Mouse (Mus musculus) spleen, adult 2 months (tissue): Measurements from ENCODE around the gene Thtpa. TPM values are rescaled to one million over a fixed set of nuclear protein-coding genes. Genes with fewer than 3 reads are reported as not detected.

ENCODE experiments used
- DNase-seq, 2 experiments: peaks; one replicate each; pipeline versions ENCODE4 v3.0.0 to v3.0.0-alpha.2; 2012 to 2021; ENCODE audit warnings: low spot score in 2 of 2, low read depth in 1 of 2
- H3K27ac ChIP-seq: fragments of 200-500 bp; 2 replicates; pipeline ENCODE4 v1.5.1; 2012; ENCODE audit warnings: low read length, inconsistent platforms; ENCODE audit not compliant: insufficient read depth
- H3K27me3 ChIP-seq: fragments of 200-500 bp; 2 replicates; pipeline ENCODE4 v1.6.1; 2012; ENCODE audit warnings: mild to moderate bottlenecking, moderate library complexity, low read length, inconsistent platforms; ENCODE audit not compliant: control insufficient read depth, insufficient read depth
- H3K36me3 ChIP-seq: fragments of 200-500 bp; 2 replicates; pipeline ENCODE4 v1.6.1; 2012; ENCODE audit warnings: mild to moderate bottlenecking, low read length, inconsistent platforms; ENCODE audit not compliant: control insufficient read depth, insufficient read depth
- H3K4me1 ChIP-seq: fragments of 200-500 bp; 2 replicates; pipeline ENCODE4 v1.6.1; 2011; ENCODE audit warnings: inconsistent platforms; ENCODE audit not compliant: control insufficient read depth, insufficient read depth, insufficient read length
- H3K4me3 ChIP-seq: fragments of 200-500 bp; 2 replicates; pipeline ENCODE4 v1.5.1; 2011; ENCODE audit warnings: mild to moderate bottlenecking, inconsistent platforms; ENCODE audit not compliant: insufficient read depth, insufficient read length; ENCODE audit errors: extremely low read depth
- CTCF ChIP-seq: fragments of 200-500 bp; IDR thresholded peaks from 2 replicates; pipeline ENCODE4 v1.5.1; 2011; ENCODE audit warnings: mild to moderate bottlenecking, inconsistent platforms; ENCODE audit not compliant: insufficient read depth, insufficient read length, insufficient replicate concordance; ENCODE audit errors: extremely low read depth
- POLR2A ChIP-seq: fragments of 200-500 bp; IDR thresholded peaks from 2 replicates; pipeline ENCODE4 v1.6.1; 2011; ENCODE audit warnings: low read depth, low read length, inconsistent platforms
- WGBS: fragments of 180-500 bp; shearing (Covaris S2); methylation state at CpG from one replicate; pipeline ENCODE4 v1.1.7; 2018; 5-methylcytosine and 5-hydroxymethylcytosine counted together
- polyA plus RNA-seq: library from polyadenylated mRNA; depleted of rRNA; stranded (reverse); fragments of >200 nt; gene quantifications from 2 replicates; pipeline ENCODE4 v1.2.3, GENCODE M21; 2012

Gene Thtpa
- polyA plus RNA-seq, 1 experiment: 4.4 TPM

DNA sequence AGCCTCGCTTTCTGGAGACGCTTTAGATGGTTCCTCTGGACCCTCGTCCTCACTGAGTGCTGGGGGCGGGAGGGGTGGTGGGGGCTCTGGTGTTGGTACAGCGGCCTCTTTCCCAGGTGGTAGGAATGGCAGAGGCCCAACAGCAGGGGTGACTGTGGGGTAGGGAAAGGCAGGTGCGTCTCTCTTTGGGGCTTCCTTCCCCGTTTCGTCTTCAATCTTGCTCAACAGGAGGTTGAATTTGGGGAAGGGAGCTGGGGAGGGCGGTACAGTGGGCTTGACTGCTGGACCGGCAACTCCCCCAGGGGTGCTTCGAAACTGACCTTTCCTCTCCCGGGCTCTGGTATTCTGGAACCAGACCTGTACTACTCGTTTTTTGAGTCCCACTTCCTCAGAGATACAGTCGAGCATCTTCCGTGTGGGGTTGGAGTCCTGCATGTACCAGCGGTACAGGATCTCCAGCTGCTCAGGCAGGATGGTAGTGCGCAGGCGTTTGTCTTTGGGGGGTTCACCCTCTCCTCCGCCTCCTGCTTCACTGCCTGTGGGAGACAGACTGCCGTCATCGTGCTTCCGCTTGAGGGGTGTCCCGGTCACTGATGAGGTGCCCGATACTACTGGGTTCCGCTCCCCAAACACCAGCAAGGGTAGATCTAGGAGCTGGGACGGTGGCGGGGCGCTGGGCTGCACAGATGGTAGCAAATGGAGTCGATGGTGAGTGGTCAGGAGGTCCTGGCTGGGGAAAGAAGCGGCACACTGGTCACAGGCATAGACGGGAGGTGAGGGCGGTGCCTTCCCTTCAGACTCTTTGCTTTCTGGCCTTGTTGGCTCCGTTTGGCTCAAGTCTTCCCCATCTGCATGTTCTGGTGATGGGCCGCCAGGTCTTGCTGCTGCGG is 29.9 kb upstream of the Thtpa start:
- TF ChIP-seq CTCF (no peak), POLR2A (no peak)
- no peak overlapping the region for H3K27ac ChIP-seq
- no peaks in the 10 kb centered on the region for H3K27me3 ChIP-seq
- DNase-seq: no peak
- WGBS: 85% methylated on average over 35 of the region's 35 CpGs
- 0 out of 2 replicates have a peak, but pooled peaks cover 2% of the 10 kb centered on the region for H3K4me1 ChIP-seq
- no peak overlapping the region for H3K4me3 ChIP-seq
- peaks cover 9% of the 10 kb centered on the region for H3K36me3 ChIP-seq

DNA sequence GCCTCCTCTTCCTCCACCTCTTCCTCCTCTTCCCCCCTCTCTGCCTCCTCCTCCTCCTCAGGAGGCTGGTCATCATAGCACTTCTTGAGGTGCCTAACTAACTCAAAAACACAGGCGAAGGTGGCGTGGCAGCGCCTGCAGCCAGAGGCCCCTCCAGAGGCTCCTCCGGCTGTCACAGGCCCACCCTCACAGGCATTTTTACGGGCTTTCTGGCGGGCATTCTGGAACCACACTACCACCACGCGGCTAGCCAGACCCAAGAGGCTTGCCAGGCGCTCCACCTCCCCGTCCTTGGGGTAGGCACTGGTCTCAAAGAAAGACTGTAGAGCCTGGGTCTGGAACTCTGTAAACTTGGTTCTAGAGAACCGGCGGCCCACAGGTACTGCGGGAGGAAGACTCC is 29.2 kb upstream of the Thtpa start:
- Histone ChIP-seq H3K4me1 (0 out of 2 replicates have a peak, but pooled peaks cover 2% of the 10 kb centered on the region), H3K36me3 (peaks cover 9% of the 10 kb centered on the region), H3K27ac (no peak overlapping the region), H3K27me3 (no peaks in the 10 kb centered on the region), H3K4me3 (no peak overlapping the region)
- TF ChIP-seq CTCF: no peak
- TF ChIP-seq POLR2A: no peak
- 88% methylated on average over 13 of the region's 13 CpGs for WGBS
- DNase-seq: no peak

DNA sequence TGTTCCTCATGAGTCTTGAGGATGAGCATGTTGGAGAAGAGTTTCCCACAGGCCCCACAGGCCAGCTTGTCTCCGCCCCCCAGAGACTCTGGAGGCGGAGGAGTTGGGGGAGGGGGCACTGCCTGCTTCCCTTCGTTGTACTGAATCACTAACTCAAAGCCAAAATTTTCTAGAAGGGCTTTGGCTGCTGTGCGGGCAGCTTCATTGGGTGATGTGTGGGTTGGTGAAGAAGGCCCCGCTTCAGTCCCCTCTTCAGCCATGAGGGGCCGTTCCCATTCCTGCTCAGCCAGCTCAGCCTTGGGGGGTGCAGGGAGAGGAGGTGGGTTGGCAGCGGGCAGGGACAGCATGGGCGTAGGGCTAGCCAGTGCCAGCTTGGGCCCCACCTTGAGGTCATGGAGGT is 28.5 kb upstream of the Thtpa start:
- 96% methylated on average over 8 of the region's 8 CpGs for WGBS
- no peak overlapping the region for H3K4me3 ChIP-seq
- no peaks in the 10 kb centered on the region for H3K27me3 ChIP-seq
- DNase-seq: no peak
- peaks cover 9% of the 10 kb centered on the region for H3K36me3 ChIP-seq
- 0 out of 2 replicates have a peak, but pooled peaks cover 2% of the 10 kb centered on the region for H3K4me1 ChIP-seq
- no peak for TF ChIP-seq CTCF
- no peak for TF ChIP-seq POLR2A
- no peak overlapping the region for H3K27ac ChIP-seq

DNA sequence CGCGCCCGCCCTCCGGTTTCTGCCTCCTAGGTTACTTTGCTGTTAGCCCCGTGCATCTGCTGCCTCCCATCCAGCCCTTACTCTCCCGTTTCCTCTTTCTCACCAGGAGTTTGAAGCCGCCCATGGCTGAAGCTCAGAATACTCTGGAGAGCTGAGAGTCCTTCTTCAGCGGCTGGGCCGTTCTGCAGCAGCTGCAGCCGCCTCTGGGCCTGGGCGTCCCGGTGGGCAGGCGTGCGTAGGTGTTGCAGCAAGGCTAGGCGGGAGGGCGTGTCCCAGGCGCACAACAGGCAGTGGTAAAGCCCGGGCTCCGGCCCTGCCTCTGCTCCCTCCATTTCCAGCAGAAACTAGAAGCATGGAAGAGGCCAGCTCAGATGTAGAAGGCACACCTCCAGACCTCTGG is 22.8 kb upstream of the Thtpa start:
- Histone ChIP-seq H3K4me3 (no peak overlapping the region), H3K27me3 (no peaks in the 10 kb centered on the region), H3K36me3 (peaks cover 3% of the 10 kb centered on the region; the same call in 1 of the 2 replicates), H3K4me1 (no peaks in the 10 kb centered on the region), H3K27ac (no peak overlapping the region)
- 80% methylated on average over 19 of the region's 19 CpGs for WGBS
- TF ChIP-seq POLR2A: no peak
- TF ChIP-seq CTCF: no peak
- no peak for DNase-seq

DNA sequence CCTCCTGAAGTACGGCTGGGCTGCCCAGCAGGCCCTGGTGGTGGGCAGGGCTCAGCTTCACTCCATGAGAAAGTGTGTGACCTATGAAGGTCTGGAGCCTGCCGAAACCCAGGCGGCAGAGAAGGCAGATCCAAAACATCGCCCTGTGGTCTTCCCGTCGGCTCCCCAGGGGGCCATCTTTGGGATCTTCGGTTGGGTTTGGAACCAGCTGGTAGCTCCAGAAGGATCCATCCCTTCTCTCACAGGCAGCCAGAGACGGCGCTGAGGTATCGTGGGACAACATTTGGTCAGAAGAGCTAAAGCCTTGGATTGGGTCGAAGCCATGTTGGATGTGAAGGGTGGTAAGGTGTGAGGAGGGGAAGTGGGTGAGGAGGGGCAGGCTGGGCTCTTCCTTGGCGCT is 20.2 kb upstream of the Thtpa start:
- no peaks in the 10 kb centered on the region; the same call in 1 of the 2 replicates for H3K27me3 ChIP-seq
- H3K36me3 ChIP-seq: no peaks in the 10 kb centered on the region
- TF ChIP-seq CTCF: no peak
- TF ChIP-seq POLR2A: no peak
- no peak overlapping the region for H3K27ac ChIP-seq
- H3K4me3 ChIP-seq: no peak overlapping the region
- DNase-seq: no peak
- no peaks in the 10 kb centered on the region; the same call in 1 of the 2 replicates for H3K4me1 ChIP-seq
- WGBS: 97% methylated on average over 12 of the region's 12 CpGs

DNA sequence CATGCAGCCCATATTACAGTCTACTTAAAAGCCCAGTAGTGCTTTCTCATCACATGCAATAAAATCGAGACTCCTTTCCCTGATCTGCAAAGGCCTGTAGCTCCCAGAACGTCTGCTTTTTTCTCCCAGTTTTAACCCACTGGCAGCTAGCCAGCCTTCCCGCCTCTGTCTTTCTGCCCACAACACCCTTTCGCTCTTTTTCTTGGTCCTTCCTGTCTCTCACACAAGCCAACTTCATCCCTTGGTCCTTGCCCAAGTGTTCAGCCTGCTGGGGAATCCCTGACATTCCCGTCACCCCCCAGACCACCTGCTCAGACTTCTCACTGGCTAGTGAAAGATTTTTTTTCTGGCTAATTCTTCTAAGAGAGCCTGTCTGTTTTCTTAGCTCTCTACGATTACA is 18.4 kb upstream of the Thtpa start:
- TF ChIP-seq POLR2A: no peak
- no peak for TF ChIP-seq CTCF
- no peak for DNase-seq
- Histone ChIP-seq H3K4me3 (no peak overlapping the region), H3K27ac (no peak overlapping the region), H3K4me1 (no peaks in the 10 kb centered on the region; the same call in 1 of the 2 replicates), H3K36me3 (no peaks in the 10 kb centered on the region), H3K27me3 (no peaks in the 10 kb centered on the region; the same call in 1 of the 2 replicates)
- 77% methylated on average over 6 of the region's 6 CpGs for WGBS

DNA sequence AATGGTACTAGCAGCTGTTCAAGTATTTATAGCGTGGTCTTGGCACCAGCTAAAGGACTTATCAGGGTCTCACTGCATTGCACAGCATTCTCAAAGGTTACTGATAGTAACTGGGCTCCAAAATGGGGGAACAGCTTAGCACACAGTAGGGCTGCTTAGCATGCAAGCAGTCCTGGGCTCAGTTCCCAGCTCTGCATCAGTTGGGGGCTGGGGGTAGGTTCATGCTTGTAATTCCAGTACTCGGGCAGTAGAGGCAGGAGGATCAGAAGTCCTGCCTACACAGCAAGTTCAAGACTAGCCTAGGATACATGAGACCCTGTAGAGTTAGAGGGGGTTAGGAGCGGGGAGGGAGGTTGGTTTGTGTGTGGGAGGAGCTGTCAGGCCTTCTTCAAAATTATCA is 17.6 kb upstream of the Thtpa start:
- no peaks in the 10 kb centered on the region; the same call in 1 of the 2 replicates for H3K27me3 ChIP-seq
- H3K4me3 ChIP-seq: no peak overlapping the region
- no peak overlapping the region for H3K27ac ChIP-seq
- H3K36me3 ChIP-seq: no peaks in the 10 kb centered on the region
- WGBS: 77% methylated on average over 3 of the region's 3 CpGs
- DNase-seq: no peak
- TF ChIP-seq CTCF (no peak), POLR2A (no peak)
- no peaks in the 10 kb centered on the region; the same call in 1 of the 2 replicates for H3K4me1 ChIP-seq
